Mouse (Mus musculus): ENCODE measurements at regions not wholly inside any gene's neighbourhood (a gene's known extent, or its start where the extent isn't known, plus 50 kb on each side); places are given as distances from the start of the nearest gene placed in this dataset.
"Not testable (repeated sequence)": the region's sequence is repeated elsewhere in the genome, so short reads cannot be mapped to it uniquely, and the experiment has no call there.

- 87% methylated on average over 2 of the region's 2 CpGs for WGBS
Measured at GRCm38 (mm10) chr13:12671011-12671410, 105.3 kb downstream of the Ero1lb start.

GRCm38 (mm10) chr13:12668742-12669141 is 103.1 kb downstream of the Ero1lb start:
- not testable (repeated sequence) for H3K9me3 ChIP-seq; ATAC-seq (ENCODE audit: insufficient read depth, low FRiP score, low read depth); H3K36me3 ChIP-seq; H3K4me1 ChIP-seq; H3K9ac ChIP-seq; H3K4me3 ChIP-seq (replicated peaks); H3K4me2 ChIP-seq; H3K27me3 ChIP-seq (replicated peaks); H3K27ac ChIP-seq
- no CpG with 5 or more reads among the region's 7 CpGs for WGBS

More at GRCm38 (mm10) chr13:12671011-12671410, 105.3 kb downstream of the Ero1lb start:
- H3K27me3 ChIP-seq (replicated peaks); H3K4me3 ChIP-seq (replicated peaks); H3K9ac ChIP-seq; H3K27ac ChIP-seq; H3K9me3 ChIP-seq; ATAC-seq (ENCODE audit: insufficient read depth, low FRiP score, low read depth); H3K4me1 ChIP-seq; H3K4me2 ChIP-seq; H3K36me3 ChIP-seq: not testable (repeated sequence)

- not testable (repeated sequence) for H3K27me3 ChIP-seq (replicated peaks); H3K27ac ChIP-seq; H3K9ac ChIP-seq; H3K4me2 ChIP-seq; ATAC-seq (ENCODE audit: insufficient read depth, low FRiP score, low read depth); H3K4me1 ChIP-seq; H3K36me3 ChIP-seq; H3K4me3 ChIP-seq (replicated peaks); H3K9me3 ChIP-seq
- 69% methylated on average over 9 of the region's 9 CpGs for WGBS
Measured at GRCm38 (mm10) chr13:12667727-12668665, 102.3 kb downstream of the Ero1lb start.

- H3K27me3 ChIP-seq (replicated peaks); H3K9ac ChIP-seq; H3K4me3 ChIP-seq (replicated peaks); H3K4me2 ChIP-seq; H3K4me1 ChIP-seq; H3K27ac ChIP-seq; H3K36me3 ChIP-seq; ATAC-seq (ENCODE audit: insufficient read depth, low FRiP score, low read depth); H3K9me3 ChIP-seq: not testable (repeated sequence)
- 82% methylated on average over 3 of the region's 3 CpGs for WGBS
Measured at GRCm38 (mm10) chr13:12666050-12666449, 100.4 kb downstream of the Ero1lb start.

Data from stomach, embryonic 15.5 days (tissue).